Comparison of ENCODE assay signal across 10 mouse cellular contexts in the genomic region with DNA sequence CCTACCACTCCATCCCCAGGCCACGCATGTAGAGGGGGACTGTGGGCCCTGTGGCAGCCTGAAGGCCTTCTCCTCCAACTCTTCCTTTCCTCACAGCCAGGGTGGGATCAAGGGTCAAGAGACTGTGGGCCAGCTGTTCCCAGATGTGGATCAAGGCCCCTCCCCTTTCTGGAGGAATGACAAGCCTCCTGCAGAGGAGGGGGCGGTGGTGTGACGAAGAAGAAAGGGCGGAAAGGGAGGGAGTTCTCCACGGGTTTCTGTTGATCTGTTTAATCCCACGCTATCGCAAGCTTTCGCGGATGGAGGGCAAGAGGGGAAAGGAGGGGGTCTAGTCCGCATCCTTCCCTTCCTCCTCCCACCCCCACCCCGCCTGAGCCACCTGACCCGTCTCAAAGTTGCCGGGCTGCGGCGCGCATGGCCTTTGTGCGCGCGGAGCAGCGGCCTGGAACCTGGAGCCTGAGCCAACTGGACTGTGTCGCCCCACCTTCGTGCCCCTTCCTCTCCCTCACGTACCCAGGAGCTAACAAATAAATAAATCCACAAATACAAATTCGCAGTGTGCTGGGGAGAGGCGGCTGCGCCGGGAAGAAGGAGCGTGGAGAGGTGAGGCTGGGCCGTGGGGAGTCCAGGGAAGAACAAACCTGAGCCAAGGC. TPM values are rescaled to one million over a fixed set of nuclear protein-coding genes. Genes with fewer than 3 reads are reported as not detected.
DNase-seq lines count a peak whose midpoint lies in the region; ATAC-seq and TF ChIP-seq lines count a peak whose summit lies in the region.
"Had no signal": no experiment of that assay in that cellular context is flagged by ENCODE, and none has a peak within 500 bp of the region (broad histone marks: within the 10 kb centered on the region; RNA-seq: fewer than 3 reads in every experiment).

No protein-coding gene starts in this region.

- WGBS in heart, postnatal 0 days: 2% methylated on average over 25 of the region's 29 CpGs
- 3% methylated on average over 28 of the region's 29 CpGs for WGBS in forebrain, embryonic 14.5 days
- WGBS in midbrain, embryonic 16.5 days: 2% methylated on average over 23 of the region's 29 CpGs
- WGBS in lung, postnatal 0 days: 2% methylated on average over 25 of the region's 29 CpGs

- peak overlapping the region; percentile 6; the same call in 1 of the 2 replicates for H3K4me3 ChIP-seq in heart, postnatal 0 days (ENCODE audit: low read depth, low read length)
- H3K4me3 ChIP-seq in forebrain, embryonic 14.5 days (ENCODE audit: low read depth, low read length): peak overlapping the region; percentile 79
- peak overlapping the region; percentile 84 for H3K4me3 ChIP-seq in midbrain, embryonic 16.5 days (ENCODE audit: low read depth, low read length)
- H3K4me3 ChIP-seq in lung, postnatal 0 days (ENCODE audit: low read depth, low read length): no peak overlapping the region

- no peak for TF ChIP-seq CTCF in heart, postnatal 0 days (IDR thresholded peaks at IDR 0.05; ENCODE audit: low read depth)
- no peak for TF ChIP-seq CTCF in lung, postnatal 0 days (IDR thresholded peaks at IDR 0.05)

- no peaks in the 10 kb centered on the region for H3K9me3 ChIP-seq in heart, postnatal 0 days (replicated peaks; ENCODE audit: control insufficient read depth, low read length)
- no peaks in the 10 kb centered on the region for H3K9me3 ChIP-seq in forebrain, embryonic 14.5 days (replicated peaks; ENCODE audit: control insufficient read depth, low read length)
- no peaks in the 10 kb centered on the region for H3K9me3 ChIP-seq in midbrain, embryonic 16.5 days (replicated peaks; ENCODE audit: control insufficient read depth, low read length, poor library complexity, severe bottlenecking)
- H3K9me3 ChIP-seq in lung, postnatal 0 days (ENCODE audit: low read length): no peaks in the 10 kb centered on the region

- H3K36me3 ChIP-seq in heart, postnatal 0 days (replicated peaks; ENCODE audit: control insufficient read depth, insufficient read depth, low read length): no peaks in the 10 kb centered on the region
- H3K36me3 ChIP-seq in forebrain, embryonic 14.5 days (ENCODE audit: control insufficient read depth, insufficient read depth, low read length): peaks cover 2% of the 10 kb centered on the region; the same call in 1 of the 2 replicates
- no peaks in the 10 kb centered on the region; the same call in 1 of the 2 replicates for H3K36me3 ChIP-seq in midbrain, embryonic 16.5 days (ENCODE audit: control insufficient read depth, insufficient read depth, low read length)
- H3K36me3 ChIP-seq in lung, postnatal 0 days (ENCODE audit: insufficient read depth, low read length): no peaks in the 10 kb centered on the region

- DNase-seq in heart, postnatal 0 days (ENCODE audit: low spot score): no peak
- no peak for DNase-seq in heart, adult 18-20 months
- peak; percentile 68 for DNase-seq in brain, adult 2 months (ENCODE audit: low read depth, low spot score)
- peak; percentile 68 for DNase-seq in forebrain, embryonic 14.5 days (ENCODE audit: low spot score)
- DNase-seq in MN1 (ENCODE audit: low spot score): no peak
- DNase-seq in spleen, adult 18-20 months: no peak
- DNase-seq in lung, postnatal 0 days (ENCODE audit: low spot score): no peak

- H3K27ac ChIP-seq in heart, postnatal 0 days (ENCODE audit: low read depth): no peak overlapping the region
- H3K27ac ChIP-seq in forebrain, embryonic 14.5 days (ENCODE audit: low read depth, low read length): peak overlapping the region; percentile 99
- peak overlapping the region; percentile 99 for H3K27ac ChIP-seq in midbrain, embryonic 16.5 days (ENCODE audit: low read length)
- no peak overlapping the region for H3K27ac ChIP-seq in lung, postnatal 0 days (ENCODE audit: low read length)

- no peak for TF ChIP-seq EP300 in heart, postnatal 0 days (IDR thresholded peaks at IDR 0.05; ENCODE audit: low read depth)
- TF ChIP-seq EP300 in lung, postnatal 0 days (IDR thresholded peaks at IDR 0.05): no peak

- no peak for ATAC-seq in heart, postnatal 0 days (ENCODE audit: insufficient read depth, low read depth)
- no peak for ATAC-seq in forebrain, embryonic 14.5 days
- ATAC-seq in midbrain, embryonic 16.5 days: no peak
- no peak for ATAC-seq in lung, postnatal 0 days

- H3K4me1 ChIP-seq in heart, postnatal 0 days (ENCODE audit: control insufficient read depth, insufficient read depth): no peaks in the 10 kb centered on the region
- H3K4me1 ChIP-seq in forebrain, embryonic 14.5 days (ENCODE audit: control insufficient read depth, insufficient read depth, low read length): peaks cover 22% of the 10 kb centered on the region
- H3K4me1 ChIP-seq in midbrain, embryonic 16.5 days (ENCODE audit: control insufficient read depth, insufficient read depth, low read length): peaks cover 30% of the 10 kb centered on the region
- peaks cover 10% of the 10 kb centered on the region; the same call in 1 of the 2 replicates for H3K4me1 ChIP-seq in lung, postnatal 0 days (ENCODE audit: insufficient read depth, low read depth, low read length)

- H3K4me2 ChIP-seq in heart, postnatal 0 days (ENCODE audit: low read depth, low read length): no peak overlapping the region
- H3K4me2 ChIP-seq in forebrain, embryonic 14.5 days (ENCODE audit: low read length): peak overlapping the region; percentile 60
- H3K4me2 ChIP-seq in midbrain, embryonic 16.5 days (ENCODE audit: low read length): peak overlapping the region; percentile 73
- H3K4me2 ChIP-seq in lung, postnatal 0 days (replicated peaks; ENCODE audit: low read depth, low read length): no peak overlapping the region

- peaks cover 97% of the 10 kb centered on the region for H3K27me3 ChIP-seq in heart, postnatal 0 days (ENCODE audit: control insufficient read depth, insufficient read depth, low read length)
- H3K27me3 ChIP-seq in forebrain, embryonic 14.5 days (replicated peaks; ENCODE audit: control insufficient read depth, insufficient read depth, low read length): 0 out of 2 replicates have a peak, but pooled peaks cover 14% of the 10 kb centered on the region
- no peaks in the 10 kb centered on the region for H3K27me3 ChIP-seq in midbrain, embryonic 16.5 days (ENCODE audit: control insufficient read depth, insufficient read depth, low read depth, low read length)
- peaks cover 65% of the 10 kb centered on the region for H3K27me3 ChIP-seq in lung, postnatal 0 days (replicated peaks; ENCODE audit: insufficient read depth, low read length)

- H3K9ac ChIP-seq in heart, postnatal 0 days (replicated peaks; ENCODE audit: low read depth, low read length): no peak overlapping the region
- peak overlapping the region; percentile 99 for H3K9ac ChIP-seq in forebrain, embryonic 14.5 days (ENCODE audit: low read length)
- peak overlapping the region; percentile 98 for H3K9ac ChIP-seq in midbrain, embryonic 16.5 days (ENCODE audit: low read depth, low read length)
- H3K9ac ChIP-seq in lung, postnatal 0 days (replicated peaks; ENCODE audit: low read depth): no peak overlapping the region

RNA-seq across cellular contexts. Expression of a gene that starts 30.2 kb away (rescaled TPM):
- 15.8 and 51.0 TPM in 2 replicates for total RNA-seq in heart, postnatal 0 days (2014; rRNA removed; ENCODE audit: low replicate concordance)
- polyA plus RNA-seq in heart, postnatal 0 days (2015; fragmentation: Nextera tagmentation; extraction: Ambion mirVana): 27.1 and 27.7 TPM in 2 replicates
- 10 to 100 TPM; 33.2 to 33.3 TPM for total RNA-seq in heart, adult 18-20 months (2021)
- 24.5 and 36.8 TPM in 2 replicates for polyA plus RNA-seq in forebrain, embryonic 14.5 days (2014; fragmentation: Nextera tagmentation; extraction: Ambion mirVana)
- polyA plus RNA-seq in midbrain, embryonic 16.5 days (2015; fragmentation: Nextera tagmentation; extraction: Ambion mirVana): 38.8 and 45.2 TPM in 2 replicates
- 40.3 and 42.4 TPM in 2 replicates for polyA plus RNA-seq in lung, postnatal 0 days (2015; fragmentation: Nextera tagmentation; extraction: Ambion mirVana)

RNA-seq across cellular contexts. Expression of a gene that starts 38.3 kb away (rescaled TPM):
- total RNA-seq in heart, postnatal 0 days (2014; rRNA removed; ENCODE audit: low replicate concordance): 0.84 TPM in 1 of 2 replicates, not detected in the other
- polyA plus RNA-seq in heart, postnatal 0 days (2015; fragmentation: Nextera tagmentation; extraction: Ambion mirVana): 0.07 and 0.10 TPM in 2 replicates
- not detected for total RNA-seq in heart, adult 18-20 months (2021)
- polyA plus RNA-seq in forebrain, embryonic 14.5 days (2014; fragmentation: Nextera tagmentation; extraction: Ambion mirVana): not detected in 2 replicates
- polyA plus RNA-seq in midbrain, embryonic 16.5 days (2015; fragmentation: Nextera tagmentation; extraction: Ambion mirVana): not detected in 2 replicates
- polyA plus RNA-seq in lung, postnatal 0 days (2015; fragmentation: Nextera tagmentation; extraction: Ambion mirVana): not detected in 2 replicates
- total RNA-seq: liver, adult 2 months had no signal
- polyA plus RNA-seq: liver, adult 2 months; spleen, adult 2 months had no signal

Comparison
In these comparisons a context has a peak if more than half of its experiments do, and no peak if none do; other contexts are left out.
1. DNase-seq: peak in brain, adult 2 months (single experiment) and forebrain, embryonic 14.5 days (single experiment); none in heart, postnatal 0 days (single experiment), heart, adult 18-20 months (0 of 2), MN1 (single experiment), spleen, adult 18-20 months (0 of 2) and lung, postnatal 0 days (single experiment).
2. H3K27ac ChIP-seq: peak in forebrain, embryonic 14.5 days (single experiment) and midbrain, embryonic 16.5 days (single experiment); none in heart, postnatal 0 days (single experiment) and lung, postnatal 0 days (single experiment).
3. H3K4me2 ChIP-seq: peak in forebrain, embryonic 14.5 days (single experiment) and midbrain, embryonic 16.5 days (single experiment); none in heart, postnatal 0 days (single experiment) and lung, postnatal 0 days (single experiment).
4. H3K9ac ChIP-seq: peak in forebrain, embryonic 14.5 days (single experiment) and midbrain, embryonic 16.5 days (single experiment); none in heart, postnatal 0 days (single experiment) and lung, postnatal 0 days (single experiment).